Mouse (Mus musculus) hindbrain, embryonic 12.5 days (tissue): ENCODE measurements around the gene Kat7. TPM values are rescaled to one million over a fixed set of nuclear protein-coding genes. Genes with fewer than 3 reads are reported as not detected.

Experiments
- ATAC-seq: fragments of 200-750 bp; cut with Nextera tagmentation; 2 replicates; pipeline ENCODE4 v1.8.0; 2017; ENCODE audit warnings: moderate TSS enrichment; ENCODE audit not compliant: low FRiP score
- H3K27ac ChIP-seq: fragments of 300-500 bp; sonication (generic); 2 replicates; pipeline ENCODE4 v1.5.1; 2016; ENCODE audit warnings: mild to moderate bottlenecking
- H3K27me3 ChIP-seq: fragments of 300-500 bp; sonication (generic); 2 replicates; pipeline ENCODE4 v1.6.1; 2016; ENCODE audit warnings: mild to moderate bottlenecking
- H3K36me3 ChIP-seq: fragments of 300-500 bp; sonication (generic); 2 replicates; pipeline ENCODE4 v1.6.1; 2016; ENCODE audit warnings: mild to moderate bottlenecking
- H3K4me1 ChIP-seq: fragments of 300-500 bp; sonication (generic); 2 replicates; pipeline ENCODE4 v1.6.1; 2016
- H3K4me2 ChIP-seq: fragments of 300-500 bp; sonication (generic); replicated peaks from 2 replicates; pipeline ENCODE4 v1.6.1; 2016; ENCODE audit warnings: mild to moderate bottlenecking
- H3K4me3 ChIP-seq: fragments of 300-500 bp; sonication (generic); 2 replicates; pipeline ENCODE4 v1.5.1; 2016; ENCODE audit warnings: mild to moderate bottlenecking
- H3K9ac ChIP-seq: fragments of 300-500 bp; sonication (generic); 2 replicates; pipeline ENCODE4 v1.6.1; 2016; ENCODE audit warnings: mild to moderate bottlenecking, moderate library complexity
- H3K9me3 ChIP-seq: fragments of 300-500 bp; sonication (generic); replicated peaks from 2 replicates; pipeline ENCODE4 v1.6.1; 2016; ENCODE audit warnings: mild to moderate bottlenecking
- WGBS: fragments of 180-500 bp; shearing (Covaris S2); methylation state at CpG from one replicate; pipeline ENCODE4 v1.1.7; 2016; 5-methylcytosine and 5-hydroxymethylcytosine counted together
- polyA plus RNA-seq: library from polyadenylated mRNA; unstranded; fragments of >200 nt; fragmentation: Nextera tagmentation; extraction: Ambion mirVana; gene quantifications from 2 replicates; pipeline ENCODE4 v1.2.1, GENCODE M21; 2016

The Kat7 gene
- polyA plus RNA-seq, 1 experiment from 2014 or later: 71.8 TPM

- 78% methylated on average over 2 of the region's 2 CpGs for WGBS
- ATAC-seq: no peak
Measured at GRCm38 (mm10) chr11:95344181-95344580, 34.1 kb upstream of the Kat7 start.

DNA sequence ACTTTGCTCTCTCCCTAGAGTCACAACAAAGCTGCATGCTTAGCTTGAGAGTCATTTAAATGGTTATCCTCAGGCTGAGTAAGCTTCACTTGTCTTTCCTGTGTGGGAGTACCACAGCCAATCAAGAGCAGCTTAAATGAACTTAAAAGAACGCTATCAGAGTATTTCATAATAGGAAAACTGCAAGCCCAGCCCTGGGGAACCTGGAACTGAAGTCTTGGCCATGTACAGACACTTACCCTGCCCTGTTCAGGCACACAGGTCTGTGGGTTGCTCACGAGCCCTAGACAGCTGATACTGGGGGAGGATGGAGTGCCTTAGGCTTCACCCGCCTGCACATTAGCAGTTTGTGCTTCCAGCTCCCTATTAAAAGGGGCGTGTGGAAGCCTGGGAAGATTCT, 33.1 kb upstream of the Kat7 start:
- Histone ChIP-seq H3K9me3 (no peaks in the 10 kb centered on the region), H3K9ac (no peak overlapping the region), H3K4me1 (peaks cover 23% of the 10 kb centered on the region), H3K36me3 (0 out of 2 replicates have a peak, but pooled peaks cover 2% of the 10 kb centered on the region), H3K4me2 (no peak overlapping the region), H3K27ac (no peak overlapping the region), H3K27me3 (peaks cover 7% of the 10 kb centered on the region), H3K4me3 (no peak overlapping the region)
- WGBS: 86% methylated on average over 4 of the region's 4 CpGs
- no peak for ATAC-seq

More at GRCm38 (mm10) chr11:95344181-95344580, 34.1 kb upstream of the Kat7 start:
- H3K9ac ChIP-seq: no peak overlapping the region
- no peaks in the 10 kb centered on the region for H3K27me3 ChIP-seq
- H3K9me3 ChIP-seq: no peaks in the 10 kb centered on the region
- H3K4me1 ChIP-seq: peaks cover 14% of the 10 kb centered on the region
- H3K4me2 ChIP-seq: no peak overlapping the region
- no peak overlapping the region for H3K4me3 ChIP-seq
- H3K36me3 ChIP-seq: 0 out of 2 replicates have a peak, but pooled peaks cover 2% of the 10 kb centered on the region
- no peak overlapping the region for H3K27ac ChIP-seq

DNA sequence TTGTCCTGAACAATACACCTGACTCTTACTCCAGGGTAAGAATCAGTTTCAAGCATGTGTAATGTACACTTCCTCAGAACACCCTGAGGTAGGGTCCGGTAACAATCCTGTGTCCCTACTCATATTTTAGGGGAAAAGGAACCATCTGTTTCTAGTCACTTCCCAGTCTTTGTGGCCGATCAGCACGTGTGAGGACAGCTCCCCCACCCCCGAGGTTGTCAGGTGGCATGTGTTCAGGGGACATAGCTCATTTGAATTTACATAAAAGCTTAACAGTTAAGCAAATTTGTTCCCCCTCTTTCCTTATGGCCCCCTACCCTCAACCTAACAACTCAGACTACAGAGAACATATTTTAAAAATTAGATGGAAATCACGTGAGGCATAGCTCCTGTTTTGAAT, 30.6 kb upstream of the Kat7 start:
- Histone ChIP-seq H3K9ac (no peak overlapping the region), H3K4me2 (no peak overlapping the region), H3K36me3 (no peaks in the 10 kb centered on the region), H3K27me3 (peaks cover 13% of the 10 kb centered on the region), H3K4me1 (peaks cover 33% of the 10 kb centered on the region), H3K4me3 (no peak overlapping the region), H3K27ac (no peak overlapping the region), H3K9me3 (no peaks in the 10 kb centered on the region)
- 33% methylated on average over 5 of the region's 5 CpGs for WGBS
- ATAC-seq: no peak

DNA sequence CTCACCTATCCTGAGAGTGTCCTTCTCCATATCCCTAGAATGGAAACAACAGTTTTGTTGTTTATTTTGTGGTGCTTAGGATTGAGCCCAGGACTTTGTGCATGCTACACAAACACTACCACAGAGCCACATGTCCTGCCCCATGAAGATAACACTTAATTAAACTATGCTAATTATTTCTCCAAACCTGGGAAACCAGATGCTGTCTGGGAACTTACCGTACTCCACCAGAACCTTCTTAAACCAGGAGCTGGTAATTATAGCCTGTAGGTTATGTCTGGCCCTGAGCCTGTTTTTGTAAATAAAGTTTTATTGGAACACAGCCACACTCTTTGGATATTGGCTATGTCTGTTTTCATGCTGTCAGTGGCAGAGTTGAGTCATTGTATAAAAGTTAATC, 30.2 kb upstream of the Kat7 start:
- Histone ChIP-seq H3K4me1 (peaks cover 33% of the 10 kb centered on the region), H3K4me2 (no peak overlapping the region), H3K9me3 (no peaks in the 10 kb centered on the region), H3K27ac (no peak overlapping the region; the same call in 1 of the 2 replicates), H3K4me3 (no peak overlapping the region), H3K36me3 (no peaks in the 10 kb centered on the region), H3K9ac (no peak overlapping the region), H3K27me3 (peaks cover 13% of the 10 kb centered on the region)
- ATAC-seq: no peak
- WGBS: 76% methylated on average over 1 of the region's 1 CpGs

DNA sequence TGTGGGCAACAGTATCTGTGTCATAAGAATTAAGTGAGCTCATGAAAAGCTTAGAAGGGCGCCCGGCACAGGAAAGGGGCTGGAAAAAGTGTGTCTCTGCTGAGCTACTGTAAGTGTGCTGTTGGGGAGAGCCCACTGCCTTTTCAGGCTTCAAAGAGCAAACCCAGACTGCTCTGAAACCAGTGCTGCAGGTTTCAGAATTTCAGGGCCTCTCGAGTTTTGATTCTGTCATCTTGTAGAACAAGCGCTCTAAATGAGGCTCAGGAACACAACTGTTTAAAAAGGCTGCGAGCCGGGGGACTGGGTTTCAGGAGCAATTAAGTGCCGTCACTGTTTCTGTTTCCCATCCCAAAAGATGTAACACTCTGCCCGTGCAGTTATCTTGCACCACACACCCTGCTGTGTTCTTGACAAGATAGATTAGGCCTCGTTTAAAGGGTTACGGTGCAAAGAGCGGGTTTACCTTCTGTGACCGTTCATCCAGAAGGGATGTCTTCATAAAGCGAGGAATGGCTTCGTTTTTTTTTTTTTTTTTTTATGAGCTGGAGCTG, 29.5 kb upstream of the Kat7 start:
- Histone ChIP-seq H3K27me3 (peaks cover 17% of the 10 kb centered on the region), H3K9ac (no peak overlapping the region), H3K4me2 (peak overlapping the region; percentile 29), H3K4me1 (peaks cover 33% of the 10 kb centered on the region), H3K4me3 (peak overlapping the region; percentile 2; the same call in 1 of the 2 replicates), H3K9me3 (no peaks in the 10 kb centered on the region), H3K27ac (peak overlapping the region; percentile 62), H3K36me3 (no peaks in the 10 kb centered on the region)
- ATAC-seq: no peak
- WGBS: 12% methylated on average over 14 of the region's 14 CpGs

GRCm38 (mm10) chr11:95337846-95338342, 27.8 kb upstream of the Kat7 start:
- H3K9ac ChIP-seq: peak overlapping the region; percentile 79; the same call in 1 of the 2 replicates
- no peaks in the 10 kb centered on the region for H3K9me3 ChIP-seq

GRCm38 (mm10) chr11:95337129-95337813, 27.2 kb upstream of the Kat7 start:
- H3K27ac ChIP-seq: peak overlapping the region; percentile 55; the same call in 1 of the 2 replicates
- ATAC-seq: peak; percentile 80
- WGBS: under 1% methylated on average over 48 of the region's 50 CpGs
- peak overlapping the region; percentile 75 for H3K4me3 ChIP-seq
- peaks cover 30% of the 10 kb centered on the region for H3K4me1 ChIP-seq
- peak overlapping the region; percentile 79 for H3K9ac ChIP-seq
- no peaks in the 10 kb centered on the region for H3K9me3 ChIP-seq
- peaks cover 17% of the 10 kb centered on the region for H3K27me3 ChIP-seq
- H3K4me2 ChIP-seq: peak overlapping the region; percentile 91
- H3K36me3 ChIP-seq: no peaks in the 10 kb centered on the region

More at GRCm38 (mm10) chr11:95337846-95338342, 27.8 kb upstream of the Kat7 start:
- H3K27ac ChIP-seq: no peak overlapping the region
- 21% methylated on average over 9 of the region's 9 CpGs for WGBS
- H3K4me1 ChIP-seq: peaks cover 30% of the 10 kb centered on the region
- ATAC-seq: no peak
- H3K4me2 ChIP-seq: peak overlapping the region; percentile 91
- peak overlapping the region; percentile 75 for H3K4me3 ChIP-seq
- H3K36me3 ChIP-seq: no peaks in the 10 kb centered on the region
- H3K27me3 ChIP-seq: peaks cover 17% of the 10 kb centered on the region

DNA sequence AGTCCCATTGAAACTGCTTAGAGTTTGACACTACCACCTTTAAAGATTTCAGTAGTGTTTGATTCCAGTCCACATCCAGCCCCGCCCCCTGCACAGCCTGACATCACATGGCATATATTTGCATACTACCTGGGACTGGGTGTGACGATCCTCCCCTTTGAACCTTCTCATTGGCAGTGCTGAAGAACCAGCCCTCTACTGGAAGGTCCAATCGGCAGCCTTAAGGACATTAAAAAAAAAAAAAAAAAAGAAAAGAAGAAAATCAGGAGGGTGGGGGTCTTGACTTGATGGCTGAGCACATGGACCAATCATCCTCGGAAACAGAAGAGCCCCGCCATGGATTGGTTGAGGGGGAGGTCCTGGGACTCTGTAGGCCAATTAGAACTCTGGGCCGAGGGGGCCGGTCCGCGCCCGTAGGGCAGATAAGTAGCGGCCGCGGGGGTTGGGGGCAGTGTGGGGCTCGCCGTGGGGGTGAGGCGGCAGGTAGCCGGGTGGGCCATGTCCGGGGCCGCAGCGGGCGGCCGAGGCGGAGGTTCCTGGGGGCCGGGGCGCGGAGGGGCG, 26.6 kb upstream of the Kat7 start, which contains the start of gene Fam117a:
Gene Fam117a, plus strand, starts transcription at position 451 of the 561 bp plus-strand sequence.
- peak within 1 kb of the TSS; percentile 91 for H3K4me2 ChIP-seq
- peaks cover 17% of the 10 kb centered on the region for H3K27me3 ChIP-seq
- WGBS: 0% methylated on average over 10 of the region's 27 CpGs
- peaks cover 30% of the 10 kb centered on the region for H3K4me1 ChIP-seq
- H3K27ac ChIP-seq: peak within 1 kb of the TSS; percentile 55; the same call in 1 of the 2 replicates
- no peaks in the 10 kb centered on the region for H3K9me3 ChIP-seq
- peak within 1 kb of the TSS; percentile 75 for H3K4me3 ChIP-seq
- ATAC-seq: peak; percentile 96
- no peaks in the 10 kb centered on the region for H3K36me3 ChIP-seq
- peak within 1 kb of the TSS; percentile 79 for H3K9ac ChIP-seq

DNA sequence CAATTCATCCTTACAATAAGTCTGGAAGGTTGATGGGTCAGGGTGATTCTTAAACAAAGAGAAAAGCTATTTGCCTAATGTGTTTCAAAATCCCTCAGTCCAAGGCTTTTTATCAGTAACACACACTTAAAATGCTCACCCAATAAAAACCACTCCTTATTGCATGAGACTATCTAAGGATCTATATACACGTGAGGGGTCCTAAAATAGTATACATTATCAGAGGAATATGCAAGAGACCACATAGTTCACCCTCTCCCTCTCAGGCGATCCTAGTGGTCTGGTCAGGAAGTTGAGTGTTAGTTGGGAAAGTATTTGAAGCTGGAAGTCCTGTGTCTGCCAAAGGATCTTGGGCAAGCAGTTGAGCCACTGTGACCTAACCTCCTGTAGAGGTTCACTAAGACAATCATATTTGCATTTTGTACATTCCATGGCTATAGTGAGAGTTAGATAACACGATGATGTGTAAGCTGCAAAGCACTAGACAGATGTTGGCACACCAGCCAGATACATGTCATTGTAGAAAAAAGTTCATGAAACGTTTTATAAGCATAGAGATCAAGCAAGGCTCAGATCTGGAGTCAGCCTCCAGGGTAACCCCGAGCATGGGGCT, 24.5 kb upstream of the Kat7 start:
- H3K9me3 ChIP-seq: no peaks in the 10 kb centered on the region
- no peak for ATAC-seq
- no peak overlapping the region for H3K4me2 ChIP-seq
- no peak overlapping the region for H3K9ac ChIP-seq
- H3K36me3 ChIP-seq: no peaks in the 10 kb centered on the region
- H3K4me1 ChIP-seq: peaks cover 22% of the 10 kb centered on the region
- H3K4me3 ChIP-seq: no peak overlapping the region
- 69% methylated on average over 5 of the region's 5 CpGs for WGBS
- H3K27me3 ChIP-seq: peaks cover 17% of the 10 kb centered on the region
- no peak overlapping the region for H3K27ac ChIP-seq

GRCm38 (mm10) chr11:95333805-95334204, 23.8 kb upstream of the Kat7 start:
- Histone ChIP-seq H3K27me3 (peaks cover 16% of the 10 kb centered on the region), H3K4me1 (peaks cover 15% of the 10 kb centered on the region), H3K9ac (no peak overlapping the region), H3K4me2 (no peak overlapping the region), H3K36me3 (no peaks in the 10 kb centered on the region), H3K27ac (no peak overlapping the region), H3K4me3 (no peak overlapping the region), H3K9me3 (no peaks in the 10 kb centered on the region)
- WGBS: 85% methylated on average over 9 of the region's 9 CpGs
- no peak for ATAC-seq

DNA sequence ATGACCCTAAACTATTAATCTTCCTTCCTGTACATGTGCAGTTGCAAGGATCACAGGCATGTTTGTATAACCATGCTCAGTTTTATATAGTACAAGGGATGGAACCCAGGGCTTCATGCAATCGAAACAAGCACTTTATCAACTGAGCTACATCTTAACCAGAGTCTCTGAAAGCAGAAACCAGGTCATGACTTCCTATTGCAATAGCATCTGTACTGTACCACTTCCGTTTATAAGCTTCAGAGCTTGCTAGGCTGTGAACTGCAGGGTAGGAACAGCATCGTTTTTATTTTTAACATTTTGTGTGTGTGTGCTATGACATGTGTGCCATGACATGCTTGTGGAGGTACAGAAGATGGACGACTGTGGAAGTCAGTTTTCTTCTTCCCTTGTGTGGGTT, 23.2 kb upstream of the Kat7 start:
- no peak overlapping the region for H3K27ac ChIP-seq
- H3K4me1 ChIP-seq: peaks cover 10% of the 10 kb centered on the region
- H3K36me3 ChIP-seq: no peaks in the 10 kb centered on the region
- no peak overlapping the region for H3K4me2 ChIP-seq
- WGBS: 60% methylated on average over 4 of the region's 4 CpGs
- ATAC-seq: no peak
- no peaks in the 10 kb centered on the region for H3K9me3 ChIP-seq
- no peak overlapping the region for H3K9ac ChIP-seq
- no peak overlapping the region for H3K4me3 ChIP-seq
- H3K27me3 ChIP-seq: peaks cover 10% of the 10 kb centered on the region

- Histone ChIP-seq H3K27me3 (peaks cover 4% of the 10 kb centered on the region; the same call in 1 of the 2 replicates), H3K4me2 (no peak overlapping the region), H3K4me1 (no peaks in the 10 kb centered on the region), H3K9me3 (no peaks in the 10 kb centered on the region), H3K9ac (no peak overlapping the region), H3K4me3 (no peak overlapping the region), H3K27ac (no peak overlapping the region), H3K36me3 (no peaks in the 10 kb centered on the region)
- ATAC-seq: no peak
- 77% methylated on average over 1 of the region's 1 CpGs for WGBS
Measured at GRCm38 (mm10) chr11:95330662-95331061, 20.6 kb upstream of the Kat7 start.
